Mouse (Mus musculus) forebrain, embryonic 15.5 days (tissue): ENCODE results near the gene Lrmp. TPM values are rescaled to one million over a fixed set of nuclear protein-coding genes. Genes with fewer than 3 reads are reported as not detected.

Experiments
- ATAC-seq: fragments of 200-750 bp; cut with Nextera tagmentation; replicated peaks from 2 replicates; pipeline ENCODE4 v1.8.0; 2017; ENCODE audit warnings: mild to moderate bottlenecking, moderate TSS enrichment, moderate library complexity
- H3K27ac ChIP-seq: fragments of 300-500 bp; sonication (generic); replicated peaks from 2 replicates; pipeline ENCODE4 v1.5.1; 2015; ENCODE audit warnings: mild to moderate bottlenecking, inconsistent platforms
- H3K27me3 ChIP-seq: fragments of 300-500 bp; sonication (generic); 2 replicates; pipeline ENCODE4 v1.6.1; 2015; ENCODE audit warnings: inconsistent platforms
- H3K36me3 ChIP-seq: fragments of 300-500 bp; sonication (generic); 2 replicates; pipeline ENCODE4 v1.6.1; 2015; ENCODE audit warnings: mild to moderate bottlenecking, inconsistent platforms
- H3K4me1 ChIP-seq: fragments of 300-500 bp; sonication (generic); 2 replicates; pipeline ENCODE4 v1.6.1; 2015; ENCODE audit warnings: inconsistent platforms
- H3K4me2 ChIP-seq: fragments of 300-500 bp; sonication (generic); replicated peaks from 2 replicates; pipeline ENCODE4 v1.6.1; 2015; ENCODE audit warnings: mild to moderate bottlenecking, inconsistent platforms
- H3K4me3 ChIP-seq: fragments of 300-500 bp; sonication (generic); 2 replicates; pipeline ENCODE4 v1.5.1; 2015; ENCODE audit warnings: mild to moderate bottlenecking, inconsistent platforms
- H3K9ac ChIP-seq: fragments of 300-500 bp; sonication (generic); replicated peaks from 2 replicates; pipeline ENCODE4 v1.6.1; 2015; ENCODE audit warnings: mild to moderate bottlenecking, inconsistent platforms
- H3K9me3 ChIP-seq: fragments of 300-500 bp; sonication (generic); 2 replicates; pipeline ENCODE4 v1.6.1; 2016; ENCODE audit warnings: inconsistent platforms
- WGBS: fragments of 180-500 bp; shearing (Covaris S2); methylation state at CpG from one replicate; pipeline ENCODE4 v1.1.7; 2015; ENCODE audit warnings: mixed read lengths; 5-methylcytosine and 5-hydroxymethylcytosine counted together
- polyA plus RNA-seq: library from polyadenylated mRNA; unstranded; fragments of >200 nt; fragmentation: Nextera tagmentation; extraction: Ambion mirVana; gene quantifications from 2 replicates; pipeline ENCODE4 v1.2.1, GENCODE M21; 2015

The Lrmp gene
- polyA plus RNA-seq, 1 experiment from 2014 or later = 0.69 TPM

- no peak overlapping the region for H3K4me2 ChIP-seq
- H3K9ac ChIP-seq = no peak overlapping the region
- no peaks in the 10 kb centered on the region for H3K9me3 ChIP-seq
- H3K4me1 ChIP-seq = no peaks in the 10 kb centered on the region
- no peak overlapping the region for H3K27ac ChIP-seq
- WGBS = 83% methylated on average over 3 of the region's 3 CpGs
- no peak for ATAC-seq
- no peaks in the 10 kb centered on the region for H3K27me3 ChIP-seq
- no peak overlapping the region for H3K4me3 ChIP-seq
- H3K36me3 ChIP-seq = no peaks in the 10 kb centered on the region
Measured at GRCm38 (mm10) chr6:145193038-145193437, 77.6 kb downstream of the Lrmp start.

DNA sequence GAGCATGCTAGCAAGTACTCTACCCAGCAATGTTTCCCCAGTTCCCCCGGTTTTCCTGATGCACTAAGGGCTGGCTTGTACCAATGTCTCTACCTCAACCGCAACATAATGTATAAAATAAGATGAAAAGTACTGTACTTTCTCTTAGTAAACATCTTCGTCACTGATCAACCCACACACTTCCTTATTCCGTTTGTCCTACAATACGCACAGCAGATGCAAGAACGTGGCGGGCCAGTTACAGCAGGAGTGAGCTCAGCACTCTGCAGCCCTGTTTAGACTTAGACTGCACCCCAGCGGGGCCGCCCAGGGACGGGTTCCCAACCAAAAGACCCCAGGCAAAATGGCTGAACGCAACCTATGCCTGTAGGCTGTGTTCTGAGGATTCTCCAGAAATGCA lies 78.0 kb downstream of the Lrmp start:
- H3K4me2 ChIP-seq = no peak overlapping the region
- no peaks in the 10 kb centered on the region for H3K36me3 ChIP-seq
- H3K4me1 ChIP-seq = no peaks in the 10 kb centered on the region
- H3K4me3 ChIP-seq = no peak overlapping the region
- H3K27me3 ChIP-seq = no peaks in the 10 kb centered on the region
- H3K9me3 ChIP-seq = no peaks in the 10 kb centered on the region
- WGBS = 82% methylated on average over 11 of the region's 11 CpGs
- H3K27ac ChIP-seq = no peak overlapping the region
- ATAC-seq = no peak
- H3K9ac ChIP-seq = no peak overlapping the region

DNA sequence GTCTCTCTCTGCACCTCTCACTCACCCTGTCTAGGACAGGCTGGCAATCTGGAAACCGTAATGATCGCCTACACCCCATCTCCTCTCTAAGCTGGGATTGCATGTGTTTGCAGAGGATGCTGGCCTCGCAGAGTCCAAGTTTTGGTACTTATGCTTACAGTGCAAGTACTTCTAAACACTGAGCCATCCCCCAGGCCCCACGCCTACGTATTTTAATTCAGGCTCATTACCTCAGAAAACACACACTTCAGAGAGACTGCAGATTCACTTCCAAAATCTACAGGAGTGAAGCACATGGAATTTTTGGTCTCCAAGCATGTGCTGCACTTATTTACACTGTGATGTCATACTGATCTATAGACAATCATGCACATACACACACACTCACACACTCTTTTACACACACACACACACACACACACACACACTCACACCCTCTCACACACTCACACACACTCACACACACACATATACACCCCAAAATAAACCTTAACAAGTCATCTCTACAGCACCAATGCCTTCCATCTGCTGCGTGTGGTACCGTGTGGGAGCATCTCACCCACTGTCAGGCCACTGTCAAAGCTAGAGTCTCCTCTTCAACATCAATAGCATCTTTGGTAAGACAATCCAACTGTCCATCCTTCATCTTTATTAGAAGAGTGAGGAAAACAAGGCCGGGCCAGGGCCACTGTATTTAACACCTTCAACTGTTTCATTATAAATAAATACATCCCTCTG lies 82.7 kb downstream of the Lrmp start:
- Histone ChIP-seq H3K4me1 (no peaks in the 10 kb centered on the region), H3K27ac (no peak overlapping the region), H3K4me3 (no peak overlapping the region), H3K4me2 (no peak overlapping the region), H3K9ac (no peak overlapping the region), H3K36me3 (no peaks in the 10 kb centered on the region), H3K9me3 (no peaks in the 10 kb centered on the region), H3K27me3 (no peaks in the 10 kb centered on the region)
- no peak for ATAC-seq
- WGBS = 95% methylated on average over 8 of the region's 8 CpGs

- no peak overlapping the region for H3K9ac ChIP-seq
Measured at GRCm38 (mm10) chr6:145202432-145203125, 87.1 kb downstream of the Lrmp start.

GRCm38 (mm10) chr6:145204440-145204839 lies 89.0 kb downstream of the Lrmp start:
- Histone ChIP-seq H3K4me2 (no peak overlapping the region), H3K36me3 (no peaks in the 10 kb centered on the region), H3K27me3 (no peaks in the 10 kb centered on the region), H3K4me3 (no peak overlapping the region), H3K4me1 (no peaks in the 10 kb centered on the region), H3K27ac (no peak overlapping the region), H3K9ac (no peak overlapping the region), H3K9me3 (no peaks in the 10 kb centered on the region)
- 91% methylated on average over 6 of the region's 6 CpGs for WGBS
- ATAC-seq = no peak

More at GRCm38 (mm10) chr6:145202432-145203125, 87.1 kb downstream of the Lrmp start:
- Histone ChIP-seq H3K4me1 (no peaks in the 10 kb centered on the region), H3K36me3 (no peaks in the 10 kb centered on the region), H3K27me3 (no peaks in the 10 kb centered on the region), H3K4me3 (no peak overlapping the region), H3K4me2 (no peak overlapping the region), H3K27ac (no peak overlapping the region), H3K9me3 (no peaks in the 10 kb centered on the region)
- no peak for ATAC-seq
- WGBS = 86% methylated on average over 13 of the region's 13 CpGs

- peaks cover 4% of the 10 kb centered on the region for H3K4me1 ChIP-seq
- no peak overlapping the region for H3K9ac ChIP-seq
- H3K9me3 ChIP-seq = no peaks in the 10 kb centered on the region
- no peak overlapping the region for H3K4me3 ChIP-seq
- H3K4me2 ChIP-seq = no peak overlapping the region
- ATAC-seq = no peak
- WGBS = 77% methylated on average over 10 of the region's 10 CpGs
- no peaks in the 10 kb centered on the region for H3K36me3 ChIP-seq
- no peaks in the 10 kb centered on the region for H3K27me3 ChIP-seq
- H3K27ac ChIP-seq = no peak overlapping the region
Measured at GRCm38 (mm10) chr6:145205142-145205541, 89.7 kb downstream of the Lrmp start.

DNA sequence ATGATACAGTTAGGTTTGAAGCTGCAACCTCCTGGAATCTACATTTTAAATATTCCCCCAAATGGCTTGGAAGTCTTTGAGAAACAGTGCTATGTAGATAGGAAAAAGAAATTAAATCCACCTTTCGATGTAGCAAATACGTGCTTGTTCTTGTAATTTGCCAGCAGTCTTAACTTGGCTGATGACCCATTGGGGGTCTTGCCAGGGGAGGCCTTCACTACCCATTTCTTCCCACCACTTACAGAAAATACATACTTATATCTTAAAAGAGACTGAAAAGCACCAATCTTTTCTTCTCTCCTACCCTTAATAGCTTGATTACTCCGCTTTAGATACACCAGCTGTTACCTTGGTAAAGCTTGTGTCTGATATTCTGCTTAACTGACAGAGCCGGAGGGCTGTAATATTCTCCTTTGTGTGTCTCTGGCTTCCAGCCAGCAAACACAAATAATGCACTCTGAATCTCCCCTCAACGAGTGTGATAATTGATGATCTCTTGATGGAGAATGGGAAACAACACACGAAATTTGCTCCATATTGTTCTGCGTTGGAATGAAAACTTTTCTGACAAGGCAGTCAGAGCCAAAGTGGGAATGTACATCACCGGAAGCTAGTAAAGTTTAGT lies 94.7 kb downstream of the Lrmp start:
- no peaks in the 10 kb centered on the region for H3K27me3 ChIP-seq
- no peaks in the 10 kb centered on the region for H3K36me3 ChIP-seq
- peak overlapping the region; percentile 70 for H3K4me3 ChIP-seq
- H3K9me3 ChIP-seq = no peaks in the 10 kb centered on the region
- H3K9ac ChIP-seq = no peak overlapping the region
- H3K4me1 ChIP-seq = peaks cover 17% of the 10 kb centered on the region
- 23% methylated on average over 8 of the region's 8 CpGs for WGBS
- H3K4me2 ChIP-seq = peak overlapping the region; percentile 60
- H3K27ac ChIP-seq = peak overlapping the region; percentile 54
- peak; percentile 2; the same call in 1 of the 2 replicates for ATAC-seq

DNA sequence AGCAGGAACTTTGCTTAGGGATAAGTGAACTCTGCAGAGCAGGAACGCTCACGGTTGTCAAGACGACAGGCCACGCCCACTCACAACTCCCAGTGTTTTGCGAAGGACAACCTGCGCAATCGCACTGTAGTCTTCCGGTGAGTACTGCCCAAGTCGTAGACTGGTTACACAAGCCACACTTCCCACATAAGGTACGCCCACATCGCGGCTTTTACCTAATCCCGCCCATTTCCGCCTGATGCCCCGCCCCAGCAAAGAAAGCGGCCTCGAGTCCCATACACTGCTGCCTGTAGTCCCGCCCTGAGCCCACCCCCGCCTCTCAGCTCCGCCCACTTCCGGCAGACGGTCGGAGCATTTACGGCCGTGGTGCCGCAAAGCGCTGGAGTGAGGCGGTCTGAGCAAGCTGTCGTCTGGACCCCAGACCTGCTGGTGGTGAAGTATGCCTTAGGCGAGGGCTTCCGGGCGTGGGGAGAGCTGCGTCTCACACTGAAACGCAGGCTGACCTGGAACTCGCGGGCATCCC lies 95.4 kb downstream of the Lrmp start, which contains the start of the genes Casc1 and Etfrf1:
Gene Casc1, minus strand, starts transcription at position 190 of the 523 bp plus-strand sequence.
Gene Etfrf1, plus strand, starts transcription at position 319 of the 523 bp plus-strand sequence.
- H3K36me3 ChIP-seq = no peaks in the 10 kb centered on the region
- peak within 1 kb of the TSS; percentile 70 for H3K4me3 ChIP-seq
- no peaks in the 10 kb centered on the region for H3K9me3 ChIP-seq
- WGBS = under 1% methylated on average over 36 of the region's 36 CpGs
- H3K4me2 ChIP-seq = peak within 1 kb of the TSS; percentile 60
- H3K9ac ChIP-seq = peak within 1 kb of the TSS; percentile 69
- H3K27me3 ChIP-seq = no peaks in the 10 kb centered on the region
- H3K27ac ChIP-seq = peak within 1 kb of the TSS; percentile 93
- peaks cover 17% of the 10 kb centered on the region for H3K4me1 ChIP-seq
- ATAC-seq = peak; percentile 100

DNA sequence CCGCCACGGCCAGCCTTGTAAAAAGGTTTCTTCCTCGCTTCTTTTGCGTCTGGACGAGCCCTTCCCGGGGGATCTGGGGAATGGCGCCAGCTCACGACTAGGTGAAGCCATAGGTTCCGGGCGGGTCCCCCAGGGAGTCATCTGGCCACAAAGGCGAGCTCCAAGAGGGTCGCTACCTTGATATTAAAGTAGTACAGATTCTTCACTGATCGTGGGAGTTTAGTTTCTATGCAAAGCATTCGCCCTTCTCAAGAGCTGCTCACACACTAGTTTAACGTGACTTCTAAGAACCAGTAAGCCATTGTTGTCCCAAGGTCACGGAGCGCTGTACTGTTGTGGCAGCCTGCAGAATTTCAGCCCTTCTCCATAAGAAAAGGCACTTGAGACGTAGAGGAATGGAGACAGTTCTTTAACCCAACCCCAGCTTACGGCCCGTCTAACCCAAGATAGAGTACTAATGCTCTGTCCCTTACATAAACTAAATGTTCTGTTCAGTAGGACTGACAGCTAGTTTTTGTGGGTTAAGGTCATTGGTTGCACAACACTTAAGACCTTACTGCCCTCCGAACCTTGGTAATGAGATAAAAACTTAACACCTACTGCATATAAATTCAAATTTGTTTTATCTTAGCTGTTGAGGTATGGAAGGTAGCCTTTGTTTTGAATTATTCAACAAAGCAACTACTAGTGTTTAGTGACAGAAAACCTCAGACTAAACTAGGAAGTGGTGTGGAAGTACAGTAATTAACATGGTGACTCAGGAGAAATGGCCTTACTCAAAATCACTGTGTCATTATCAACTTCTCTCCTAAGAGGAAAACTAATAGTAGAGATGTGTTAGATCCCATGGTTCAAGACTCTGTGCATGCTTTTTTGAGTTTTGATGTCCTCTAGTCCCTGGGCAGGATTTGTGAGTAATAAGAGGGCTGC lies 96.2 kb downstream of the Lrmp start:
- Histone ChIP-seq H3K36me3 (no peaks in the 10 kb centered on the region), H3K4me2 (peak overlapping the region; percentile 56), H3K27me3 (no peaks in the 10 kb centered on the region), H3K4me3 (peak overlapping the region; percentile 70), H3K9me3 (no peaks in the 10 kb centered on the region), H3K4me1 (peaks cover 17% of the 10 kb centered on the region), H3K9ac (peak overlapping the region; percentile 69), H3K27ac (peak overlapping the region; percentile 93)
- peak; percentile 7 for ATAC-seq
- WGBS = 5% methylated on average over 21 of the region's 21 CpGs

- Histone ChIP-seq H3K4me1 (peaks cover 17% of the 10 kb centered on the region), H3K9me3 (no peaks in the 10 kb centered on the region), H3K27ac (no peak overlapping the region), H3K4me2 (no peak overlapping the region), H3K27me3 (no peaks in the 10 kb centered on the region), H3K9ac (no peak overlapping the region), H3K4me3 (no peak overlapping the region), H3K36me3 (peaks cover 9% of the 10 kb centered on the region)
- WGBS = 97% methylated on average over 2 of the region's 2 CpGs
- no peak for ATAC-seq
Measured at GRCm38 (mm10) chr6:145213916-145214315, 98.5 kb downstream of the Lrmp start.

GRCm38 (mm10) chr6:145215826-145216225 lies 100.4 kb downstream of the Lrmp start:
- ATAC-seq = no peak
- no peaks in the 10 kb centered on the region for H3K27me3 ChIP-seq
- H3K9ac ChIP-seq = no peak overlapping the region
- 93% methylated on average over 3 of the region's 3 CpGs for WGBS
- no peak overlapping the region for H3K4me3 ChIP-seq
- H3K27ac ChIP-seq = no peak overlapping the region
- H3K4me1 ChIP-seq = peaks cover 8% of the 10 kb centered on the region
- no peaks in the 10 kb centered on the region for H3K9me3 ChIP-seq
- no peak overlapping the region for H3K4me2 ChIP-seq
- peaks cover 20% of the 10 kb centered on the region for H3K36me3 ChIP-seq
